Mouse (Mus musculus) neural tube, embryonic 14.5 days (tissue): Measurements from ENCODE around the gene Chia1. TPM values are rescaled to one million over a fixed set of nuclear protein-coding genes. Genes with fewer than 3 reads are reported as not detected.
"Not testable (repeated sequence)": the region's sequence is repeated elsewhere in the genome, so short reads cannot be mapped to it uniquely, and the experiment has no call there.

ENCODE experiments used
- ATAC-seq: fragments of 200-750 bp; cut with Nextera tagmentation; 2 replicates; pipeline ENCODE4 v1.8.0; 2017; ENCODE audit warnings: low read depth, mild to moderate bottlenecking, moderate TSS enrichment, moderate library complexity
- H3K27ac ChIP-seq: fragments of 300-500 bp; sonication (generic); 2 replicates; pipeline ENCODE4 v1.5.1; 2014; ENCODE audit warnings: low read depth, mild to moderate bottlenecking, control low read depth, low read length, moderate library complexity, mixed read lengths
- H3K27me3 ChIP-seq: fragments of 300-500 bp; sonication (generic); 2 replicates; pipeline ENCODE4 v1.6.1; 2014; ENCODE audit warnings: low read length; ENCODE audit not compliant: control insufficient read depth, insufficient read depth
- H3K36me3 ChIP-seq: fragments of 300-500 bp; sonication (generic); 2 replicates; pipeline ENCODE4 v1.6.1; 2014; ENCODE audit warnings: low read length, mixed read lengths; ENCODE audit not compliant: control insufficient read depth, insufficient read depth
- H3K4me1 ChIP-seq: fragments of 300-500 bp; sonication (generic); 2 replicates; pipeline ENCODE4 v1.6.1; 2014; ENCODE audit warnings: low read length; ENCODE audit not compliant: control insufficient read depth, insufficient read depth
- H3K4me2 ChIP-seq: fragments of 300-500 bp; sonication (generic); 2 replicates; pipeline ENCODE4 v1.6.1; 2014; ENCODE audit warnings: mild to moderate bottlenecking, low read depth, low read length, control low read depth
- H3K4me3 ChIP-seq: fragments of 300-500 bp; sonication (generic); 2 replicates; pipeline ENCODE4 v1.5.1; 2014; ENCODE audit warnings: low read depth, low read length, control low read depth, mixed read lengths
- H3K9ac ChIP-seq: fragments of 300-500 bp; sonication (generic); replicated peaks from 2 replicates; pipeline ENCODE4 v1.6.1; 2014; ENCODE audit warnings: low read depth, mild to moderate bottlenecking, control low read depth, low read length, mixed read lengths
- H3K9me3 ChIP-seq: fragments of 300-500 bp; sonication (generic); 2 replicates; pipeline ENCODE4 v1.6.1; 2016; ENCODE audit warnings: low read length; ENCODE audit not compliant: control insufficient read depth
- WGBS: fragments of 180-500 bp; shearing (Covaris S2); extraction: QIAGEN DNeasy Blood & Tissue Kit; methylation state at CpG from one replicate; pipeline ENCODE4 v1.1.7; 2014; 5-methylcytosine and 5-hydroxymethylcytosine counted together
- polyA plus RNA-seq: library from polyadenylated mRNA; unstranded; fragments of >200 nt; fragmentation: Nextera tagmentation; extraction: Ambion mirVana; gene quantifications from 2 replicates; pipeline ENCODE4 v1.2.1, GENCODE M21; 2014

The Chia1 gene
- 0.79 and 1.4 TPM in 2 replicates for polyA plus RNA-seq

DNA sequence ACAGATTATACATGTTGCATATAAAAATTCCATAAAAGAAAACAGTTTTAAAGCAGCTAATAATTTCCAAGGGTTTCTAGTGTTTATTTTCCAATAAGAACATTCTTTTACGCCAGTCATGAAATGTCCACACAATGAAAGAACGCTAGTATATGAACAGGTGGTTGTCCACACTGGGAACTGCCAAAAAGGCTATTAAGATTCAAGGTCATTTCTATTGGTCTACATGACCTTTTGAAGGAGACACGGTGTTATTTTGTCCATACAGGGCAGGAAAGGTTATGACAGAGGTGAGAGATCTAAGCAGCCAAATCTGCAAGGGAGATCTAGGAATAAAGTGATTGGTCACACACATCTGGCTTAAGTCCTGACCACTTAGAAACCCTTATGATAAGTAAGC, at the start of gene Chia1:
Chia1 (plus strand) TSS at position 301 of the 400 bp plus-strand sequence.
- Histone ChIP-seq H3K4me3 (no peak within 1 kb of the TSS), H3K9ac (no peak within 1 kb of the TSS), H3K27me3 (no peaks in the 10 kb centered on the region), H3K4me1 (no peaks in the 10 kb centered on the region), H3K9me3 (no peaks in the 10 kb centered on the region), H3K36me3 (no peaks in the 10 kb centered on the region), H3K4me2 (no peak within 1 kb of the TSS), H3K27ac (no peak within 1 kb of the TSS)
- ATAC-seq, result no peak
- 90% methylated on average over 3 of the region's 3 CpGs for WGBS

DNA sequence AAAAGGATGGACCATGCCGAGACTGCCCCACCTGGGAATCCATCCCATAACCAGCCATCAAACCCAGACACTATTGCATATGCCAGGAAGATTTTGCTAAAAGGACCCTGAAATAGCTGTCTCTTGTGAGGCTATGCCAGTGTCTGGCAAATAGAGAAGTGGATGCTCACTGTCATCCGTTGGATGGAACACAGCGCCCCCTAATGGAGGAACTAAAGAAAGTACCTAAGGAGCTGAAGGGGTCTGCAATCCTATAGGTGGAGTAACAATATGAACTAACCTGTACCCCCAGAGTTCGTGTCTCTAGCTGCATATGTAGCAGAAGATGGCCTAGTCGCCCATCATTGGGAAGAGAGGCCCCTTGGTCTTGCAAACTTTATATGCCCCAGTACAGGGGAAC, 45.3 kb upstream of the Chia1 start:
- ATAC-seq, H3K4me1 ChIP-seq, H3K9me3 ChIP-seq, H3K27ac ChIP-seq, H3K9ac ChIP-seq, H3K36me3 ChIP-seq, H3K4me3 ChIP-seq, H3K27me3 ChIP-seq, H3K4me2 ChIP-seq: not testable (repeated sequence)
- 36% methylated on average over 5 of the region's 5 CpGs for WGBS

- no peak overlapping the region for H3K9ac ChIP-seq
- H3K4me2 ChIP-seq, result no peak overlapping the region
- no peak overlapping the region for H3K4me3 ChIP-seq
- H3K27me3 ChIP-seq, result no peaks in the 10 kb centered on the region
- H3K36me3 ChIP-seq, result no peaks in the 10 kb centered on the region
- ATAC-seq, result no peak
- no peak overlapping the region for H3K27ac ChIP-seq
- 92% methylated on average over 2 of the region's 2 CpGs for WGBS
- H3K4me1 ChIP-seq, result no peaks in the 10 kb centered on the region
- no peaks in the 10 kb centered on the region for H3K9me3 ChIP-seq
Measured at GRCm38 (mm10) chr3:106070994-106071393, 42.0 kb upstream of the Chia1 start.

DNA sequence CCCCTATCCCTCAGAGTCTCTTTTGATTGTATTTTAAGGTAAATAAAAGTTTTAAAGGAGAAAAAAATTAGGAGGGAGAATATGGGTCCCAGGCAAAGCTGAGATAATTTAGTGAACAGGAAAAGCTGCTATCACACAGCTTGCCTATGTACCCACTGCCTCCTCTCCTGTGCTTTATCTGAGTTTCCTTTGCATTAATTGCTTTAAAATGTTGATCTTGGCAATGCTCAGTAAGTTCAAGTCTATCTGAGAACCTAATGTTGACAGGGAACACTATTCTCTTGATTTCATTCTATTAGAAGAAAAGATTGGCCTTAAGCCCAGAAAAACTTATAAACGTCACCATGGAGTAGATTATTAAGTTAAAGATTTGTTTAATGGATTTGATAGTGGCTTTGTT, 38.2 kb upstream of the Chia1 start:
- H3K27me3 ChIP-seq, result no peaks in the 10 kb centered on the region
- no peak overlapping the region for H3K4me2 ChIP-seq
- H3K9ac ChIP-seq, result no peak overlapping the region
- no peak overlapping the region for H3K4me3 ChIP-seq
- no peak overlapping the region for H3K27ac ChIP-seq
- H3K36me3 ChIP-seq, result no peaks in the 10 kb centered on the region
- no peaks in the 10 kb centered on the region for H3K4me1 ChIP-seq
- ATAC-seq, result no peak
- no peaks in the 10 kb centered on the region for H3K9me3 ChIP-seq
- 79% methylated on average over 1 of the region's 1 CpGs for WGBS

DNA sequence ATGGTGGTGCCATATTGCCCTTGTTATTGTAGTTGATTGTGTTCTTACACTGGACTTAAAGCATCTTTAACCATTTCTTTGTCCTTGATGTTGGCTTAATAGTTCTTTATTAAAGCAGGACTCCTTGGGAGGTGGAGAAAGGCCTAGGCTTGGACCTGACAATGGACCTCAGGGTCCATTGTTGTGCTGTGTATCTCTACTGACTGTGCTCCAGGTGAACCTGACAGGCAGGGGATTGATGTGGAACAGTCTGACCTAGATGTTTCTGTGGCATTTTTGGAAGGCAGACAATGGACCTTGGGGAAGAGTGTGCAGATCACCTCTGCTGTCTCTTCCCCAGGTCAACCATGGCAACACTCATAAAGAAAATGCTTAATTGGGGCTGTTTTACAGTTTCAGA, 14.0 kb downstream of the Chia1 start:
- H3K4me2 ChIP-seq, result no peak overlapping the region
- no peak for ATAC-seq
- no peak overlapping the region for H3K27ac ChIP-seq
- no peaks in the 10 kb centered on the region for H3K27me3 ChIP-seq
- no peaks in the 10 kb centered on the region for H3K36me3 ChIP-seq
- H3K9me3 ChIP-seq, result peaks cover 17% of the 10 kb centered on the region; the same call in 1 of the 2 replicates
- H3K9ac ChIP-seq, result no peak overlapping the region
- no peaks in the 10 kb centered on the region for H3K4me1 ChIP-seq
- no peak overlapping the region for H3K4me3 ChIP-seq

DNA sequence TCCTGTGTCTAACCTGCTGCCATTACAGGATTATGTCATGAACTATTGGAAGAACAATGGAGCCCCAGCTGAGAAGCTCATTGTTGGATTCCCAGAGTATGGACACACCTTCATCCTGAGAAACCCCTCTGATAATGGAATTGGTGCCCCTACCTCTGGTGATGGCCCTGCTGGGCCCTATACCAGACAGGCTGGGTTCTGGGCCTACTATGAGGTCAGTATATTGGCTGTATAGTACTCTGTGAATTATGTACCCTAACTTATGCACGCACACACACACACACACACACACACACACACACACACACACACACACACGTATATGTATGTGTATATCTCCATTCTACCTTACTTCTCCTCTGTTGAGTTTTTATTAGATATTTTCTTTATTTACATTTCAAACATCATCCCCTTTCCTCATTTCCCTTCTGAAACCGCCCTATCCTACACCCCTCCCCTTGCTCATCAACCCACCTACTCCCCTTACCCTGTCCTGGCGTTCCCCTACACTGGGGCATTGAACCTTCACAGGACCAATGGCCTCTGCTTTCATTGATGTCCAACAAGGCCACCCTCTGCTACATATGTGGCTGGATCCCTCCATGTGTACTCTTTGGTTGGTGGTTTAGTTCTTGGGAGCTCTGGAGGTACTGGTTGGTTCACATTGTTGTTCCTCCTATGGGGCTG, 15.9 kb downstream of the Chia1 start:
- ATAC-seq, result no peak
- no peak overlapping the region for H3K27ac ChIP-seq
- no peaks in the 10 kb centered on the region for H3K4me1 ChIP-seq
- no peak overlapping the region for H3K9ac ChIP-seq
- H3K4me3 ChIP-seq, result no peak overlapping the region
- peaks cover 15% of the 10 kb centered on the region; the same call in 1 of the 2 replicates for H3K9me3 ChIP-seq
- 71% methylated on average over 4 of the region's 4 CpGs for WGBS
- H3K27me3 ChIP-seq, result no peaks in the 10 kb centered on the region
- no peaks in the 10 kb centered on the region for H3K36me3 ChIP-seq
- H3K4me2 ChIP-seq, result no peak overlapping the region

DNA sequence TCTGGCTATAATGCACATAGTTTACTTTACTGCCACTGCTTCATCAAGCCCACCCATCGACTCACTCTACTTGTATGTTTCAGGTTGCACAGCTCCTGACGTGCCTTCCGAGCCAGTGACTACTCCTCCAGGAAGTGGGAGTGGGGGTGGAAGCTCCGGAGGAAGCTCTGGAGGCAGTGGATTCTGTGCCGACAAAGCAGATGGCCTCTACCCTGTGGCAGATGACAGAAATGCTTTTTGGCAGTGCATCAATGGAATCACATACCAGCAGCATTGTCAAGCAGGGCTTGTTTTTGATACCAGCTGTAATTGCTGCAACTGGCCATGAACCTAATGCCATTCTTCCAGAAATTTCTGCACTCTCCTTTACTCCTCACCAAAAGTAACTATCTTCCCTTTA, 18.7 kb downstream of the Chia1 start:
- 80% methylated on average over 5 of the region's 5 CpGs for WGBS
- H3K27ac ChIP-seq, result no peak overlapping the region
- no peaks in the 10 kb centered on the region for H3K36me3 ChIP-seq
- no peaks in the 10 kb centered on the region for H3K4me1 ChIP-seq
- peaks cover 8% of the 10 kb centered on the region; the same call in 1 of the 2 replicates for H3K9me3 ChIP-seq
- no peak for ATAC-seq
- no peak overlapping the region for H3K4me3 ChIP-seq
- H3K9ac ChIP-seq, result no peak overlapping the region
- no peak overlapping the region for H3K4me2 ChIP-seq
- H3K27me3 ChIP-seq, result no peaks in the 10 kb centered on the region

- Histone ChIP-seq H3K9me3 (no peaks in the 10 kb centered on the region), H3K4me1 (no peaks in the 10 kb centered on the region), H3K4me2 (no peak overlapping the region), H3K27ac (no peak overlapping the region), H3K27me3 (no peaks in the 10 kb centered on the region), H3K36me3 (no peaks in the 10 kb centered on the region), H3K4me3 (no peak overlapping the region), H3K9ac (no peak overlapping the region)
- 92% methylated on average over 10 of the region's 10 CpGs for WGBS
- no peak for ATAC-seq
Measured at GRCm38 (mm10) chr3:106144081-106144480, 31.1 kb downstream of the Chia1 start.

DNA sequence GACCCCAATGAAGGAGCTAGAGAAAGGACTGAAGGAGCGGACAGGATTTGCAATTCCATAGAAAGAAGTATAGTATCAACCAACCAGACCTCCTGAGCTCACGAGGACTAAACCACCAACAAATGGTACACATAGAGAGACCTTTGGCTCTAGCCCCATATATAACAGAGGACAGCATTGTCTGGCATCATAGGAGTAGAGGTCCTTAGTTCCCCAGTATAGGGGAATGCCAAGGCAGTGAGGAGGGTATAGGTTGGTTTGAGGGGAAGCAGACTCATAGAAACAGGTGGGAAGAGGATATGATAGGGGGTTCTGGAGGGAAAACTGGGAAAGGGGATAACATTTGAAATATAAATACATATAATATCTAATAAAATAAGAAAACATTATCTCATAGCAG, 41.4 kb downstream of the Chia1 start:
- no peaks in the 10 kb centered on the region for H3K36me3 ChIP-seq
- H3K27me3 ChIP-seq, result no peaks in the 10 kb centered on the region
- WGBS, result 79% methylated on average over 2 of the region's 2 CpGs
- H3K4me3 ChIP-seq, result no peak overlapping the region
- peaks cover 6% of the 10 kb centered on the region for H3K9me3 ChIP-seq
- no peaks in the 10 kb centered on the region for H3K4me1 ChIP-seq
- no peak overlapping the region for H3K9ac ChIP-seq
- no peak for ATAC-seq
- H3K27ac ChIP-seq, result no peak overlapping the region
- H3K4me2 ChIP-seq, result no peak overlapping the region
